Mouse (Mus musculus): Measurements from ENCODE around the gene Olfr539. TPM values are rescaled to one million over a fixed set of nuclear protein-coding genes. Genes with fewer than 3 reads are reported as not detected.
"Not testable (repeated sequence)": the region's sequence is repeated elsewhere in the genome, so short reads cannot be mapped to it uniquely, and the experiment has no call there.

The Olfr539 gene
- total RNA-seq (2015; ENCODE audit: low replicate concordance) (not detected in 2 replicates), total RNA-seq (2017; ENCODE audit: low replicate concordance) (0.14 TPM in 1 of 2 replicates, not detected in the other)

DNA sequence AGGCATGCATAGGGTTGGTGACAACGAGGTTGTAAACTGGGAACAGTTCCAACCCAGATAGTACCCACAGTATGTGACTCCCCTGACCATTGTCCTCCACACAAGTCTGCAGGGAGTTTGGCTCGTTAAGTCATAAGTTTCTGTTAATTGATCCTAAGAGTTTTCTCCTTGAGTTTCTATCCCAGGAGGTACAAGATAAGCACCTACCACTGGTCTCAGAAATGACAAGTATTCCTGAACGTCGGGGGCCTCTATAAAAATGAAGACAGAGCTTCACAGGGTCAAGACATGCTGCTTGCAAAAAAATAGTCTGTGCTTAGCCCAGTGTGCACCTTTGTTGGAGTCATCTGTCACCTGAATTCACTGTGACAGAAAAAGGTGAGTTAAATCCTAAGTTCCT is at the start of gene Olfr539:
Gene Olfr539 (plus strand): TSS at position 301 of the 400 bp plus-strand sequence.
- ATAC-seq (replicated peaks; ENCODE audit: low FRiP score, poor library complexity, severe bottlenecking), result no peak

GRCm38 (mm10) chr7:140628670-140629069 is 31.1 kb upstream of the Olfr539 start, which contains the start of gene Olfr61:
Olfr61 (plus strand) TSS chr7:140628970.
- ATAC-seq (replicated peaks; ENCODE audit: low FRiP score, poor library complexity, severe bottlenecking), result not testable (repeated sequence)

- no peak for ATAC-seq (replicated peaks; ENCODE audit: low FRiP score, poor library complexity, severe bottlenecking)
Observed at GRCm38 (mm10) chr7:140630559-140630958, 29.2 kb upstream of the Olfr539 start.

GRCm38 (mm10) chr7:140646152-140646551 is 13.6 kb upstream of the Olfr539 start, which contains the start of gene Olfr53:
Olfr53 (plus strand) TSS chr7:140646452.
- no peak for ATAC-seq (replicated peaks; ENCODE audit: low FRiP score, poor library complexity, severe bottlenecking)

- ATAC-seq (replicated peaks; ENCODE audit: low FRiP score, poor library complexity, severe bottlenecking), result not testable (repeated sequence)
Observed at GRCm38 (mm10) chr7:140670693-140671092, 11.0 kb downstream of the Olfr539 start.

DNA sequence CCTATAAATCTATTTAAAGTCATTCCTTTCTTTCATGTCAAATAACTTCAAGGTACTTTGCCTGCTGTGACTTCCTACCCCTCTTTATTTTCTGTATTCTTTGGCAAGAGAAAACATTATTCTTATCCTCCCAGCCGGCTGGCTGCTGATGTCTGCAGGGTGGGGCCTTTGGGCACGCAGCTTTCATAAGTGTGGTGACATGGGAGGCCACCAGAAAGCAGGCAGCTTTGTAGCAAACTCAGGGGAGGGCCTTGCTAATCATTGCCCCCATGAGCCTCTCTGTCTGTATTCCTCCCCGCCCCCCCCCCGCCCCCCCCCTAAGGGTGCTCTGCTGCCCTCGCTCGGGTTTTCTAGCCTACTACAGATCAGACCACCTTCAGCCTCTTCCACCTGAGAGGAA is 16.1 kb downstream of the Olfr539 start:
- ATAC-seq (replicated peaks; ENCODE audit: low FRiP score, poor library complexity, severe bottlenecking), result no peak

DNA sequence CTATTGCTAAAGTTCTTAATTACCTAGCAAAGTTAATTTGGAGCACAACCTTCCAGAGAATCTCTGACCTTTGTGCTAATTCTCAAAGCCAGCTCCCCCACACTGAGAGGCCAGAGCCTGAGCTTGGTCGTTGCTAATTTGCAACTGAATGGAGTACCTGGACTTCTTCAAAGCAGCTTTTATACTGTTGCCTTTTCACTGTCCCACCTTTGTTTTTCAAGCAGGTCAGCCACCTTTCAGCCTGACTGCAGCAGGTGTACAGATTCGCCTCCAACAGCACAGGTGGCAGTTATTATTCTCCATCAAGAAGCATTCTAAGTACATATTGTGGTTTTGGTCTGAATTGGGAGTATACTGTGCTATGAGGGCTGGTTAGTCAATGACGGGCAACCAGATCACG is 19.9 kb downstream of the Olfr539 start:
- ATAC-seq (replicated peaks; ENCODE audit: low FRiP score, poor library complexity, severe bottlenecking), result not testable (repeated sequence)

GRCm38 (mm10) chr7:140681651-140682050 is 21.9 kb downstream of the Olfr539 start, which contains the start of gene Olfr45:
Olfr45 (plus strand) TSS chr7:140681951.
- no peak for ATAC-seq (replicated peaks; ENCODE audit: low FRiP score, poor library complexity, severe bottlenecking)

- ATAC-seq (replicated peaks; ENCODE audit: low FRiP score, poor library complexity, severe bottlenecking), result no peak
Observed at GRCm38 (mm10) chr7:140696967-140697366, 37.2 kb downstream of the Olfr539 start, which contains the start of gene Olfr541. Olfr541 (plus strand) TSS chr7:140697267.

- no peak for ATAC-seq (replicated peaks; ENCODE audit: low FRiP score, poor library complexity, severe bottlenecking)
Observed at GRCm38 (mm10) chr7:140706348-140706747, 46.6 kb downstream of the Olfr539 start.

DNA sequence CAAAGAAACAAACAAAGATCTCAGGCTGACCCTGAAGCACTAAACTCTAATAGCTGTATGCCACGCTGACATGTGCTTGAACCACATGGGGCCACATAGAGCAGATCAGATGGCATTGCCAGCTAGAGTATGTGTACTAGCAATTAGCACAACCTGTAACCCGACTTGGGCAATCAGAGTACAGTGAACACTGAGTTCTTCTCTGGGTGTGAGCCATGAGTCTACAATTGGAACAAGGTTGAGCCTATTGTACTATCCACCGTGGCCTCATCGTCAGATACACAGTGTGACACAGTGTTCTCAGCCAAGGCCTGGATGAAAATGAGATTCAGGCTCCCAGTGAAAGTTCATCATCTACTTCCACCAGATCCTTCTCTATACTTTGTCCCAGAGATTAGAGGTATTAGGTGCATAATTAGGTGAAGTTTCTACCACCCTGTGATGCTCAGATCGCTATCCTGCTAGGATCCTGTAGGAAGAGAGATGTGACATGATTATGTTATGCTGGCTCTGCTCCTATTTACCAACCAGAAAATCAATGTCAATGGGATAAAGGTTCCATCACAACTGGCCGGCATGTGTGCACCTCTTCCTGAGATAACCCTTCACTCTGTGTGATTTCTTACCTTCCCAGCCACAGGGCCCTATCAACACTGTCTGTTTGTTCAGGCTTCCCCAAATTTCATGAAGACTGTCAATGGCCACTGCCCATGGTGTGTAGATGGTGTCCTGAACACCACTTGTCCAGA is 48.0 kb downstream of the Olfr539 start:
- ATAC-seq (replicated peaks; ENCODE audit: low FRiP score, poor library complexity, severe bottlenecking), result no peak

GRCm38 (mm10) chr7:140717155-140718055 is 57.7 kb downstream of the Olfr539 start:
- ATAC-seq (replicated peaks; ENCODE audit: low FRiP score, poor library complexity, severe bottlenecking), result no peak

GRCm38 (mm10) chr7:140721095-140721494 is 61.4 kb downstream of the Olfr539 start:
- ATAC-seq (replicated peaks; ENCODE audit: low FRiP score, poor library complexity, severe bottlenecking), result no peak

DNA sequence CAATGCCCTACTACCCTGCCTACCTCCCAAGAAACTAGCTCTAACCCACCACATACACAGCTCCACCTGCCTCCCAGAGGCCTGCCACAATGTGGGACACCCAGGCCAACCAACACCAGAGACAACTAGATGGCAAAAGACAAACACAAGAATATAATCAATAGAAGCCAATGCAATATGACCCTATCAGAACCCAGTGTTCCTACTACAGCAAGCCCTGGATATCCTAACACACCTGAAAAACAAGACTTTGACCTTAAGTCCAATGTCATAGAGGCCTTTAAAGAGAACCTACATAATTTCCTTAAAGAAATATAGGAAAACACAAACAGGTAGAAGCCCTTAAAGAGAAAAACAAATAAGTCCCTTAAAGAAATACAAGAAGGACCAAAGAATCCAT is 65.8 kb downstream of the Olfr539 start:
- no peak for ATAC-seq (replicated peaks; ENCODE audit: low FRiP score, poor library complexity, severe bottlenecking)

Other genes with a start within 250 kb of the Olfr539 start
- not detected in 2 replicates for gene Olfr532, start 238.3 kb upstream of the Olfr539 start, total RNA-seq (2015; ENCODE audit: low replicate concordance)
- gene Olfr532, start 238.3 kb upstream of the Olfr539 start, total RNA-seq (2017; ENCODE audit: low replicate concordance), result not detected in 2 replicates
- gene Olfr533, start 196.6 kb upstream of the Olfr539 start, total RNA-seq (2015; ENCODE audit: low replicate concordance), result not detected in 2 replicates
- not detected in 2 replicates for gene Olfr533, start 196.6 kb upstream of the Olfr539 start, total RNA-seq (2017; ENCODE audit: low replicate concordance)
- gene Olfr535, start 175.7 kb upstream of the Olfr539 start, total RNA-seq (2015; ENCODE audit: low replicate concordance), result not detected in 2 replicates
- gene Olfr535, start 175.7 kb upstream of the Olfr539 start, total RNA-seq (2017; ENCODE audit: low replicate concordance), result not detected in 2 replicates
- gene Olfr536, start 152.5 kb upstream of the Olfr539 start, total RNA-seq (2015; ENCODE audit: low replicate concordance), result not detected in 2 replicates
- gene Olfr536, start 152.5 kb upstream of the Olfr539 start, total RNA-seq (2017; ENCODE audit: low replicate concordance), result not detected in 2 replicates
- gene Olfr538, start 92.0 kb upstream of the Olfr539 start, total RNA-seq (2015; ENCODE audit: low replicate concordance), result not detected in 2 replicates
- gene Olfr538, start 92.0 kb upstream of the Olfr539 start, total RNA-seq (2017; ENCODE audit: low replicate concordance), result 2.0 TPM in 1 of 2 replicates, not detected in the other
- gene Olfr46, start 58.7 kb upstream of the Olfr539 start, total RNA-seq (2015; ENCODE audit: low replicate concordance), result 0.19 and 0.21 TPM in 2 replicates
- 0.09 and 0.28 TPM in 2 replicates for gene Olfr46, start 58.7 kb upstream of the Olfr539 start, total RNA-seq (2017; ENCODE audit: low replicate concordance)
- gene Olfr61, start 31.0 kb upstream of the Olfr539 start, total RNA-seq (2015; ENCODE audit: low replicate concordance), result not detected in 2 replicates
- gene Olfr61, start 31.0 kb upstream of the Olfr539 start, total RNA-seq (2017; ENCODE audit: low replicate concordance), result not detected in 2 replicates
- gene Olfr53, start 13.5 kb upstream of the Olfr539 start, total RNA-seq (2015; ENCODE audit: low replicate concordance), result not detected in 2 replicates
- gene Olfr53, start 13.5 kb upstream of the Olfr539 start, total RNA-seq (2017; ENCODE audit: low replicate concordance), result not detected in 2 replicates
- gene Olfr45, start 22.0 kb downstream of the Olfr539 start, total RNA-seq (2015; ENCODE audit: low replicate concordance), result not detected in 2 replicates
- not detected in 2 replicates for gene Olfr45, start 22.0 kb downstream of the Olfr539 start, total RNA-seq (2017; ENCODE audit: low replicate concordance)
- not detected in 2 replicates for gene Olfr541, start 37.3 kb downstream of the Olfr539 start, total RNA-seq (2015; ENCODE audit: low replicate concordance)
- gene Olfr541, start 37.3 kb downstream of the Olfr539 start, total RNA-seq (2017; ENCODE audit: low replicate concordance), result not detected in 2 replicates
- not detected in 2 replicates for gene Cyp2e1, start 103.8 kb downstream of the Olfr539 start, total RNA-seq (2015; ENCODE audit: low replicate concordance)
- not detected in 2 replicates for gene Cyp2e1, start 103.8 kb downstream of the Olfr539 start, total RNA-seq (2017; ENCODE audit: low replicate concordance)
- not detected in 2 replicates for gene Syce1, start 127.9 kb downstream of the Olfr539 start, total RNA-seq (2015; ENCODE audit: low replicate concordance)
- gene Syce1, start 127.9 kb downstream of the Olfr539 start, total RNA-seq (2017; ENCODE audit: low replicate concordance), result 0.60 TPM in 1 of 2 replicates, not detected in the other
- gene Zfp941, start 162.2 kb downstream of the Olfr539 start, total RNA-seq (2015; ENCODE audit: low replicate concordance), result not detected in 2 replicates
- 0.28 and 0.51 TPM in 2 replicates for gene Zfp941, start 162.2 kb downstream of the Olfr539 start, total RNA-seq (2017; ENCODE audit: low replicate concordance)
- not detected in 2 replicates for gene Urah, start 175.1 kb downstream of the Olfr539 start, total RNA-seq (2015; ENCODE audit: low replicate concordance)
- not detected in 2 replicates for gene Urah, start 175.1 kb downstream of the Olfr539 start, total RNA-seq (2017; ENCODE audit: low replicate concordance)
- gene Scgb1c1, start 185.6 kb downstream of the Olfr539 start, total RNA-seq (2015; ENCODE audit: low replicate concordance), result not detected in 2 replicates
- not detected in 2 replicates for gene Scgb1c1, start 185.6 kb downstream of the Olfr539 start, total RNA-seq (2017; ENCODE audit: low replicate concordance)
- gene Odf3, start 187.9 kb downstream of the Olfr539 start, total RNA-seq (2015; ENCODE audit: low replicate concordance), result not detected in 2 replicates
- not detected in 2 replicates for gene Odf3, start 187.9 kb downstream of the Olfr539 start, total RNA-seq (2017; ENCODE audit: low replicate concordance)
- gene Gm45785, start 196.4 kb downstream of the Olfr539 start, total RNA-seq (2015; ENCODE audit: low replicate concordance), result not detected in 2 replicates
- not detected in 2 replicates for gene Gm45785, start 196.4 kb downstream of the Olfr539 start, total RNA-seq (2017; ENCODE audit: low replicate concordance)
- 9.2 and 16.3 TPM in 2 replicates for gene Ric8a, start 197.0 kb downstream of the Olfr539 start, total RNA-seq (2015; ENCODE audit: low replicate concordance)
- 9.2 and 9.8 TPM in 2 replicates for gene Ric8a, start 197.0 kb downstream of the Olfr539 start, total RNA-seq (2017; ENCODE audit: low replicate concordance)
- gene Bet1l, start 197.6 kb downstream of the Olfr539 start, total RNA-seq (2015; ENCODE audit: low replicate concordance), result 10.4 and 14.8 TPM in 2 replicates
- gene Bet1l, start 197.6 kb downstream of the Olfr539 start, total RNA-seq (2017; ENCODE audit: low replicate concordance), result 17.3 and 19.5 TPM in 2 replicates
- gene Psmd13, start 222.0 kb downstream of the Olfr539 start, total RNA-seq (2015; ENCODE audit: low replicate concordance), result 13.1 and 37.0 TPM in 2 replicates
- 56.0 and 77.4 TPM in 2 replicates for gene Psmd13, start 222.0 kb downstream of the Olfr539 start, total RNA-seq (2017; ENCODE audit: low replicate concordance)
- 1.9 and 12.1 TPM in 2 replicates for gene Sirt3, start 222.4 kb downstream of the Olfr539 start, total RNA-seq (2015; ENCODE audit: low replicate concordance)
- gene Sirt3, start 222.4 kb downstream of the Olfr539 start, total RNA-seq (2017; ENCODE audit: low replicate concordance), result 1.4 and 2.1 TPM in 2 replicates
- gene Cox8b, start 240.5 kb downstream of the Olfr539 start, total RNA-seq (2015; ENCODE audit: low replicate concordance), result not detected in 2 replicates
- not detected in 2 replicates for gene Cox8b, start 240.5 kb downstream of the Olfr539 start, total RNA-seq (2017; ENCODE audit: low replicate concordance)